Comparison of ENCODE assay signal across 11 mouse cellular contexts in the genomic region with DNA sequence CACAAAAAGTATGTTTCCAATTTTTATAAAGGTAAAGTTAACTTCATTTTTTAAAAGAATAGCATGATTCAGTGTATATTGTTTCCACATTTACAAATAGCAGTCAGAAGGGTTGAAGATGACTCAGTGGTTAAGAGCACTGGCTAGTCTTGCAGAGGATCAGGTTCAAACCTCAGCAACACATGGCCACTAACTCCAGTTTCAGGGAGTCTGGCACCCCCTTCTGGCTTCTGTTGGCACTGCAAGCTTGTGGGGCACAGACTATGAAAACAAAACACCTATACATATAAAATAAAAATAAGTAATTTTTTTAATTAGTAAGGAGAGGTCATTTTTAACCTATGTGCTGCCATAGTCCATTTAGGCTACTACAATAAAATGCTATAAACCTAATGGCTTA.
A peak's percentile ranks its signal among the peaks of the same experiment; 100 is the strongest.
DNase-seq lines count a peak whose midpoint lies in the region; ATAC-seq and TF ChIP-seq lines count a peak whose summit lies in the region.
"Had no signal": no experiment of that assay in that cellular context is flagged by ENCODE, and none has a peak within 500 bp of the region (broad histone marks: within the 10 kb centered on the region; RNA-seq: fewer than 3 reads in every experiment).

No protein-coding gene starts in this region.

- no peak overlapping the region for H3K4me3 ChIP-seq in limb, embryonic 11.5 days (ENCODE audit: low read depth, low read length)
- no peak overlapping the region for H3K4me3 ChIP-seq in limb, embryonic 10.5 days
- no peak overlapping the region for H3K4me3 ChIP-seq in bone marrow, adult 2 months (replicated peaks; ENCODE audit: control insufficient read depth, low read depth, low read length)

- H3K9me3 ChIP-seq in limb, embryonic 11.5 days (ENCODE audit: control insufficient read depth, low read length) = no peaks in the 10 kb centered on the region
- no peaks in the 10 kb centered on the region for H3K9me3 ChIP-seq in limb, embryonic 10.5 days (replicated peaks)

- H3K4me2 ChIP-seq in limb, embryonic 11.5 days (ENCODE audit: low read depth, severe bottlenecking) = no peak overlapping the region

- no peaks in the 10 kb centered on the region for H3K4me1 ChIP-seq in limb, embryonic 11.5 days (ENCODE audit: control insufficient read depth, insufficient read depth, low read length)
- H3K4me1 ChIP-seq in limb, embryonic 10.5 days = 0 out of 2 replicates have a peak, but pooled peaks cover 7% of the 10 kb centered on the region
- H3K4me1 ChIP-seq in bone marrow, adult 2 months (ENCODE audit: control insufficient read depth, insufficient read depth, low read length) = no peaks in the 10 kb centered on the region

- no peaks in the 10 kb centered on the region for H3K36me3 ChIP-seq in limb, embryonic 11.5 days (ENCODE audit: control insufficient read depth, insufficient read depth, low read length)
- H3K36me3 ChIP-seq in limb, embryonic 10.5 days = peaks cover 5% of the 10 kb centered on the region

- DNase-seq in CD4-positive, CD25-positive, alpha-beta regulatory T cell, adult 2 months (ENCODE audit: low read depth, low spot score) = peak; percentile 36
- peak; percentile 25 for DNase-seq in limb, embryonic 11.5 days (ENCODE audit: low spot score)
- DNase-seq in limb, embryonic 10.5 days (ENCODE audit: low spot score) = no peak
- peak; percentile 27 to 73 for DNase-seq in spleen, postnatal 4 days (ENCODE audit: low spot score in 2 of 2)
- no peak for DNase-seq in MN1 (ENCODE audit: low spot score)
- DNase-seq in gastrocnemius, postnatal 14 days = no peak
- DNase-seq: cerebellum, adult 8-10 months; gastrocnemius, postnatal 36 days had no signal

- TF ChIP-seq CTCF in bone marrow, adult 2 months (IDR thresholded peaks at IDR 0.05; ENCODE audit: control insufficient read depth, insufficient read depth, low read length) = peak; percentile 66

- H3K9ac ChIP-seq in limb, embryonic 11.5 days (ENCODE audit: low read length) = no peak overlapping the region

- H3K27me3 ChIP-seq in limb, embryonic 11.5 days (ENCODE audit: control insufficient read depth, insufficient read depth, low read length) = no peaks in the 10 kb centered on the region
- no peaks in the 10 kb centered on the region for H3K27me3 ChIP-seq in limb, embryonic 10.5 days (ENCODE audit: low read depth, poor library complexity, severe bottlenecking)

- no peak for ATAC-seq in CD4-positive, CD25-positive, alpha-beta regulatory T cell, adult 4 months
- no peak for ATAC-seq in limb, embryonic 11.5 days (ENCODE audit: insufficient number of reproducible peaks, low FRiP score, low TSS enrichment, low read depth)

- no peak overlapping the region for H3K27ac ChIP-seq in limb, embryonic 11.5 days (replicated peaks; ENCODE audit: low read depth, low read length)
- no peak overlapping the region for H3K27ac ChIP-seq in limb, embryonic 10.5 days
- H3K27ac ChIP-seq in bone marrow, adult 2 months (ENCODE audit: control insufficient read depth, insufficient read depth, low read depth, low read length, poor library complexity) = no peak overlapping the region
- H3K27ac ChIP-seq: macrophage had no signal

- intact Hi-C loops in gastrocnemius, postnatal 14 days (cut with DNase I; ENCODE audit: low total_unique reads) = no loop called here

- TF ChIP-seq POLR2A in bone marrow, adult 2 months (IDR thresholded peaks at IDR 0.05; ENCODE audit: borderline replicate concordance, control insufficient read depth, low read depth, low read length) = no peak

Comparison
In these comparisons a context has a peak if more than half of its experiments do, and no peak if none do; other contexts are left out.
1. DNase-seq: peak in CD4-positive, CD25-positive, alpha-beta regulatory T cell, adult 2 months (single experiment), limb, embryonic 11.5 days (single experiment) and spleen, postnatal 4 days (2 of 2); none in limb, embryonic 10.5 days (single experiment), MN1 (single experiment) and gastrocnemius, postnatal 14 days (single experiment).